Mouse (Mus musculus) E14TG2a.4 (cell line): ENCODE measurements around the gene Olfr51.
"Not testable (repeated sequence)": the region's sequence is repeated elsewhere in the genome, so short reads cannot be mapped to it uniquely, and the experiment has no call there.

Source experiments
- H3K27me3 ChIP-seq: 2 replicates; pipeline ENCODE4 v1.6.1; 2014; ENCODE audit warnings: low read length, control low read depth; ENCODE audit not compliant: insufficient read depth
- H3K36me3 ChIP-seq: 2 replicates; pipeline ENCODE4 v1.6.1; 2014; ENCODE audit warnings: low read length, control low read depth; ENCODE audit not compliant: insufficient read depth
- H3K4me1 ChIP-seq: replicated peaks from 2 replicates; pipeline ENCODE4 v1.6.1; 2014; ENCODE audit warnings: low read depth, low read length, control low read depth
- H3K4me3 ChIP-seq: replicated peaks from 2 replicates; pipeline ENCODE4 v1.5.1; 2014; ENCODE audit warnings: mild to moderate bottlenecking, low read length
- H3K9me3 ChIP-seq: 2 replicates; pipeline ENCODE4 v1.6.1; 2014; ENCODE audit warnings: low read length, control low read depth
- CTCF ChIP-seq: conservative IDR thresholded peaks from 2 replicates; pipeline ENCODE4 v1.5.1; 2014; ENCODE audit warnings: low read length
- NANOG ChIP-seq: IDR thresholded peaks from 2 replicates; pipeline ENCODE4 v1.6.1; 2014; ENCODE audit warnings: borderline replicate concordance, low read length, mixed read lengths
- POU5F1 ChIP-seq: IDR thresholded peaks from 2 replicates; pipeline ENCODE4 v1.6.1; 2014; ENCODE audit warnings: low read length, borderline replicate concordance

Olfr51 gene

DNA sequence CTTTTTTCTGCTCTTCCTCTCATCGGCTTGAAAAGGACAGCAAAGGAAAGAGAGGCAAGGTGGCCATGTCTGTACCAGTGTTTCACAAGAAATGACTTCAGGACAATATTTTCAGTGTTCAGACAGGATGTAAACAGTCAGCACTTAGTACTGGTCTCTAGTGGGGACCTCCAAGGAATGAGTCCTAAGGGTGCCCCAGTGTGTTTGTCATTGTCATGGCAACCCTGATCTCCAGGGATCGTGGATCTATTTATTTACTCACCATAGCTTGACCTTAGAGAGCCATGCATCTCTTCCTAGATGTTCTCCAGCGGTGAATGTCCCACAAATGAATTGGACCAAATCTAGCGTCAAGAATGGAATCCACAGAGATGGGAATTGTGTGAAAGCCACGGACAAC, at the start of gene Olfr51:
Gene Olfr51 (plus strand): TSS at position 301 of the 400 bp plus-strand sequence.
- Histone ChIP-seq H3K9me3 (no peaks in the 10 kb centered on the region), H3K27me3 (no peaks in the 10 kb centered on the region), H3K4me3 (no peak within 1 kb of the TSS), H3K36me3 (no peaks in the 10 kb centered on the region), H3K4me1 (no peaks in the 10 kb centered on the region)
- no peak for TF ChIP-seq POU5F1
- no peak for TF ChIP-seq NANOG
- TF ChIP-seq CTCF: no peak

DNA sequence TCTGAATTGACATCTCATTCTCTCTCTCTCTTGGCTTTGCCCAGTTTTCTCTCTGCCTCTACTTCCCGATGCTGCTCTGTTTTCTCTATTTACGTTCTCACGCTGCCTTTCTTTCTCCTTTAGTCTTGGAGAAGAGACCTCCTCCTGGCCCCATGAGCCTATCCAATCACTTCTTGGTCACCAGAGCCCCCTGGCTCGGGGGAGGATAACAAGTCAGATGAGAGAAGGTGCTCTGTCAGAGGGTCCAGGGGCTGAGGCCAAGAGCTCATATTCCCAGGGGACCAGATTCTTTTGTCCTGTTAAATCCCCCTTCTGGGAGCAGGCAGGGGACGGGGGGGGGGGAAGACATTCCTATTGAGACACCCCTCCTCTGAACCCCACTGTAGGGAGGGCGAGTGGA, 49.7 kb upstream of the Olfr51 start, which contains the start of gene Prop1:
Gene Prop1 (minus strand): TSS at position 101 of the 400 bp plus-strand sequence.
- TF ChIP-seq NANOG (no peak), CTCF (no peak), POU5F1 (no peak)
- Histone ChIP-seq H3K27me3 (peaks cover 24% of the 10 kb centered on the region), H3K4me1 (peaks cover 18% of the 10 kb centered on the region), H3K4me3 (no peak within 1 kb of the TSS), H3K9me3 (no peaks in the 10 kb centered on the region), H3K36me3 (no peaks in the 10 kb centered on the region)

DNA sequence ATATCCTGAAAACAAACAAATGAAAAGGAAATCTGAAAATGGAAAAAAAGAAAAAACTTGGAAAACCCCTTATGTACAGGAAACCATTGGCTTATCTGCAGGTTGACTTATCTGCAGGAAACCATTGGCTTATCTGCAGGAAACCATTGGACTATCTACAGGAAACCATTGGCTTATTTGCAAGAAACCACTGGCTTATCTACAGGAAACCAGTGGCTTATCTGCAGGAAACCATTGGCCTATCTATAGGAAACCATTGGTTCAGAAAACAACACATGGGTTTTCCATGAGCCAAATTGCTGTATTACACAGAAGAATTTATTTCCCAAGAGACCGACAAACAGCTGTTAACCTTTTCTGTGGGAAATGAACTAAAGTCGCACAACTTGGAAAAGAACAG, 38.5 kb upstream of the Olfr51 start:
- no peak overlapping the region for H3K4me3 ChIP-seq
- TF ChIP-seq CTCF (no peak), POU5F1 (no peak), NANOG (no peak)

DNA sequence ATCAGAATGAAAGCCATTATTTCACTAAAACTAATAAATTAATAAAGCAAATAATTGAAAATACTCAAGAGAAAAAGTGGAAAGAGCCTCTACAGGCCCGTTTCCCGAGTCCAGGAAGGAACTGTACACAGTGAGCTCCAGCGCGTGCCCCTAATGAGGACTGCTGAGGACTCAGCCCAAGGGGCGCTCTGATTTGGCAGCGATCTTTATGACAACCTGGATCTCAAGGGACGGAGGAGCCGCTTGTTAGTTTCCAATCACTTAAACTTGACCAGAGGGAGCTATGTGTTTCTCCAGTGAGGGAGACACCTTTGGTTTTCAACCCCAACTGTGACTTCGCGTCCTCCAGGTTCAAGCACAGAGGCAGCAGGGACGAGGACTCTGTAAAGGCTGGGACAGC, 37.2 kb upstream of the Olfr51 start, which contains the start of gene Olfr1378:
Gene Olfr1378 (plus strand): TSS at position 301 of the 400 bp plus-strand sequence.
- H3K4me1 ChIP-seq: no peaks in the 10 kb centered on the region
- no peaks in the 10 kb centered on the region for H3K36me3 ChIP-seq
- TF ChIP-seq NANOG: no peak
- TF ChIP-seq CTCF: no peak
- no peak for TF ChIP-seq POU5F1
- no peaks in the 10 kb centered on the region for H3K27me3 ChIP-seq
- H3K9me3 ChIP-seq: no peaks in the 10 kb centered on the region
- no peak within 1 kb of the TSS for H3K4me3 ChIP-seq

More for the DNA sequence above, 38.5 kb upstream of the Olfr51 start:
- Histone ChIP-seq H3K4me1 (no peaks in the 10 kb centered on the region), H3K36me3 (no peaks in the 10 kb centered on the region), H3K9me3 (no peaks in the 10 kb centered on the region), H3K27me3 (no peaks in the 10 kb centered on the region)

DNA sequence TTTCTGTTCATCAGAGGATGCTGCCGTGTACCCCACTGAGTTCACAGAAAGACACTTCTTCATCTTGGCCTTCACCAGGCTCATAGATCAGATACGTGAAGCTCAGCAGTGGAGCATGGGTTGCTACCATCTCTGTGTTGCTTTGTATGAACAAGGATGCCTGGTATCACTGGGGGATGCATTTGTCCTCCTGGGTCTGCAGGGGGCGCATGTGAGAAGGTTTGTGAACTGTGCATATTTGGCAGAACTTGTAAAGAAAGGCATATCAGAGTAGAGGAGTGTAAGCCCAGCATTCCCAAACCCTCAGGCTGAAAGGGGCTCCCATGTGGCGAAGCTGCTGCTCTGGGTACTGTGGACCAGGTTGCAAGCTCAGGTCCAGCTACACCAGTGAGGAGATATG, 26.2 kb upstream of the Olfr51 start:
- no peak overlapping the region for H3K4me3 ChIP-seq
- TF ChIP-seq CTCF (peak; percentile 50), NANOG (no peak)
- H3K4me1 ChIP-seq: no peaks in the 10 kb centered on the region
- H3K9me3 ChIP-seq: no peaks in the 10 kb centered on the region
- no peaks in the 10 kb centered on the region for H3K36me3 ChIP-seq
- no peaks in the 10 kb centered on the region for H3K27me3 ChIP-seq

DNA sequence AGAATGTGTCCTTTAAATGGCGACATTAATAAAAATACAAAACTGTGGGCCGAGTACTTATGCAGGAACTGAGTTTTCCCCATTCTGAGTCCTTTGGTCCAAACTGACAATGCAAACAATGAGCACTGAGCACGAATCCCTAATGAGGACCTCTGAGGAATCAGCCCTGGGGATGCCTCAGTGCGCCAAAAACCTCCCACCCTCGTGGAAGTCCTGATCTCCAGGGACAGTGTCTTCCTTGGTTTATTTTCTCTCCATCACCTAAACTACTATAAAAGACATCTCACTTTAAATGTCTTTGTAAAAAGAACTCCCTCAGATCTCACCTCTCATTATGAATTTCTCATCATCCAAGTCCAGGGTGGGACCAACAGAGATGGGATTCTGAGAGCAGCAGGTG, 21.7 kb upstream of the Olfr51 start, which contains the start of gene Olfr1377:
Gene Olfr1377 (plus strand): TSS at position 301 of the 400 bp plus-strand sequence.
- no peaks in the 10 kb centered on the region for H3K27me3 ChIP-seq

DNA sequence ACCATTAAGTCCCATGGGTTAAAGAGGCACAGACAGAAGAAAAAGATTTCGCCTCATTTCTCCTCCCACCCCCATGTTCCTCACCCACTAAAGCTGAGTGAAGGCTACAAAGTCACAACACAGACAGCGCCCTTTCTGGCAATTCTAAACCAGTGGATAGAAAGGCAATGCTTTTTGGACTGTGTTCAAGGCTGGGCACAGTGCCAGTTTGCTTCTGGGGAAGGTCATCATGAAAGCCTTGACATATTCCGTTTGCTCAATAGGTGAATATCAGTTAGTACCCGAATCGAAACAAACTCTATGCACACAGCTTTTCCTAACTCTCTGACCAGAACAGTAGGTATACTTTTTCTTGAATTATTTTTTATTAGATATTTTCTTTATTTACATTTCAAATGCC, 8.4 kb downstream of the Olfr51 start:
- H3K27me3 ChIP-seq: no peaks in the 10 kb centered on the region
- no peak overlapping the region for H3K4me3 ChIP-seq
- H3K36me3 ChIP-seq: no peaks in the 10 kb centered on the region
- H3K9me3 ChIP-seq: peaks cover 6% of the 10 kb centered on the region; the same call in 1 of the 2 replicates
- TF ChIP-seq NANOG (no peak), CTCF (no peak), POU5F1 (no peak)
- no peaks in the 10 kb centered on the region for H3K4me1 ChIP-seq

More for the DNA sequence above, 21.7 kb upstream of the Olfr51 start, which contains the start of gene Olfr1377:
- TF ChIP-seq CTCF (no peak), POU5F1 (no peak), NANOG (no peak)
- no peaks in the 10 kb centered on the region for H3K9me3 ChIP-seq
- H3K4me3 ChIP-seq: no peak within 1 kb of the TSS
- H3K4me1 ChIP-seq: no peaks in the 10 kb centered on the region
- no peaks in the 10 kb centered on the region for H3K36me3 ChIP-seq

DNA sequence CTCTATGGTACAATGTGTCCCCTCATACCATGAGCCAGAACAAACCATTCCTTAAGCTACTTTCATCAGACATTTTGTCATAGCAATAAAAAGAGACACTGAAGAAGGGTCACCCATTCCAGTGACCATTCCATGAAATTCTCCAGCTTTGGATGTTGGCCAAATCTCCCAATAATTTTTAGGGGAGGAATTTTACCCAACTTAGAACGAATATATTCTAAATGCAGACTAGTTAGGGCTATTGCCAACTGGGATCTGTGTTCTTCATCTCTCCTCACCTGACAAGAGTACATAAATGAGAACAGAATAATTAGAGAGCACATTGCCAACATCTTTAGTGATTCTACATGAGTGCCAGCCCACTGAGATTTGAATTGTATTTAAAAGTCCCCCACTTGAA, 10.5 kb downstream of the Olfr51 start, which contains the start of gene Olfr54:
Gene Olfr54 (plus strand): TSS at position 301 of the 400 bp plus-strand sequence.
- no peak for TF ChIP-seq POU5F1
- TF ChIP-seq NANOG: no peak
- no peak for TF ChIP-seq CTCF
- H3K4me3 ChIP-seq: no peak within 1 kb of the TSS
- H3K27me3 ChIP-seq: no peaks in the 10 kb centered on the region
- no peaks in the 10 kb centered on the region for H3K36me3 ChIP-seq
- peaks cover 6% of the 10 kb centered on the region; the same call in 1 of the 2 replicates for H3K9me3 ChIP-seq
- no peaks in the 10 kb centered on the region for H3K4me1 ChIP-seq

DNA sequence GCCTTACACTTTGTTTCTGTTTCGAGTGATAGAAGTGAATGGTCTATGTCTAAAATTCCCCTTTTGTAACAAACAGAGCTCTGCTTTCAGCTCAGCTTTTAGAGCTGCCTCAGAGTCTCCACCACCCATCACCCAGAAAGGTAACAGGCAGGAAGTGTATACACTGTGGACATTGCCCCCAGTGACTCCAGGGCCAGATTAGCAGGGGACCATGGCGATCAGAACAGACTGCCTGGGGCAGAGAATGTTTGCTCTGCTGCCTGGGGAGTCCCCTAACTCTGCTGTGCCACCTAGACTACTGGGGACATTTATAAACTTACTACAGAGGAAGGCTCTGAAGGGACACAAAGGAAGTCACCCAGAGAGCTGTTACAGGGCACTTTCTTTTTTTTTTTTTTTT, 12.9 kb downstream of the Olfr51 start:
- no peak for TF ChIP-seq POU5F1
- TF ChIP-seq CTCF: no peak
- no peak for TF ChIP-seq NANOG
- H3K4me3 ChIP-seq: no peak overlapping the region
- H3K4me1 ChIP-seq: no peaks in the 10 kb centered on the region
- peaks cover 4% of the 10 kb centered on the region; the same call in 1 of the 2 replicates for H3K9me3 ChIP-seq
- no peaks in the 10 kb centered on the region for H3K36me3 ChIP-seq
- H3K27me3 ChIP-seq: no peaks in the 10 kb centered on the region

DNA sequence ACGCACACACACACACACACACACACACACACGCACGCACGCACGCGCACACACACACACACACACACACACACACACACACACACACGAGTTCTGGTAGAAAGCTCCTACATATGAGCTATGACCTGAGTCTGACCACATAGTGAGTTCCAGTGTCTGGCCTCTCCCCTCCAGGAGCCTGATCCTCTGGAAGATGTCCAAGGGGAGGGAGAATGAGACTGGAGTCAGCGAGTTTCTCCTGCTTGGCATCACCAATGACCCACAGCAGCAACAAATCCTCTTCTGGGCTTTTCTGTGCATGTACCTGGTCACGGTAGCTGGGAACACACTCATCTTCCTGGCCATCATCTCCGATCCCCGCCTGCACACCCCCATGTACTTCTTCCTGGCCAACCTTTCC, 23.4 kb downstream of the Olfr51 start:
- H3K4me3 ChIP-seq, H3K9me3 ChIP-seq, H3K27me3 ChIP-seq, H3K4me1 ChIP-seq, H3K36me3 ChIP-seq: not testable (repeated sequence)

DNA sequence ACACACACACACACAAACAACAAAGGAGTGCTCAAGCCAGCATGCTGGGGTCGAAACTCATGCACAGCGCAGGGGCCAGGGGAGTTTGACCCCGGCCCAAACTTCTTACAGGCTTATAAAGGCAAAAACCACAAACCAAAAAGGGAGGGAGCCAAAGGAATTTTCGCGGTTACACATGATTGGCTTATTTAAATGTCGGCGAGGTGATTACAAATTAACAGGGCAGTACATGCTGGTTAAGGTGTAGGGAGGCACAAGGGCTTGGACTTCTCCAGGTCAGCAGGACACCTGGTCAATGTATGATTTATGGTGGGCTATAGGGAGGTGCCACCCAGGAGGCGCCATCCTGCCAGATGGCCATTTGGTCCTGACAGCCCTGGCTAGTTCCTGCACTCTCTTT, 26.0 kb downstream of the Olfr51 start:
- H3K4me3 ChIP-seq, H3K36me3 ChIP-seq, H3K27me3 ChIP-seq, H3K9me3 ChIP-seq: not testable (repeated sequence)
- peaks cover 21% of the 10 kb centered on the region for H3K4me1 ChIP-seq
